Mouse (Mus musculus) gastrocnemius, adult 2 months (tissue): Measurements from ENCODE around the gene B4galt7. TPM values are rescaled to one million over a fixed set of nuclear protein-coding genes. Genes with fewer than 3 reads are reported as not detected.
"Not testable (repeated sequence)": the region's sequence is repeated elsewhere in the genome, so short reads cannot be mapped to it uniquely, and the experiment has no call there.

ENCODE experiments used
- DNase-seq: peaks from one replicate; pipeline ENCODE4 v3.0.0; 2022
- H3K27ac ChIP-seq: fragments of 200-600 bp; 2 replicates; pipeline ENCODE4 v1.8.1; 2022; ENCODE audit warnings: mild to moderate bottlenecking
- H3K4me3 ChIP-seq: fragments of 200-600 bp; 2 replicates; pipeline ENCODE4 v1.8.1; 2022; ENCODE audit warnings: mild to moderate bottlenecking, moderate library complexity
- CTCF ChIP-seq: fragments of 200-600 bp; IDR thresholded peaks from 2 replicates; pipeline ENCODE4 v1.8.1; 2022; ENCODE audit warnings: antibody characterized with exemption, mild to moderate bottlenecking, moderate library complexity
- intact Hi-C: fragments of 180-260 bp; cut with DNase I; formaldehyde crosslinking; loops from one replicate; pipeline ENCODE4 v1.15.1; 2025
- total RNA-seq, 2 experiments: library from RNA; stranded (reverse); gene quantifications; 2 replicates each; pipeline ENCODE4 v1.2.3; 2021

Gene B4galt7
- total RNA-seq, 2 experiments from 2014 or later = 5.9 to 7.1 TPM

- H3K4me3 ChIP-seq = no peak within 1 kb of the TSS
- intact Hi-C loops = loop anchor here (5.0 kb wide), 1 partner anchor 36 kb away; the partner anchor contains the start of gene Ddx41
- TF ChIP-seq CTCF = no peak
These were observed 26.3 kb upstream of the B4galt7 start, which contains the start of gene Tmed9 for GRCm38 (mm10) chr13:55573432-55573831. Gene Tmed9 (plus strand): TSS chr13:55573732.

GRCm38 (mm10) chr13:55574321-55574720 lies 25.4 kb upstream of the B4galt7 start:
- no peak for TF ChIP-seq CTCF
- no peak for DNase-seq
- H3K4me3 ChIP-seq = no peak overlapping the region
- intact Hi-C loops = loop anchor here (5.0 kb wide), 1 partner anchor 37 kb away; the partner anchor contains the start of gene Ddx41
- no peak overlapping the region for H3K27ac ChIP-seq

More at GRCm38 (mm10) chr13:55573432-55573831, 26.3 kb upstream of the B4galt7 start, which contains the start of gene Tmed9:
- DNase-seq = no peak
- no peak within 1 kb of the TSS for H3K27ac ChIP-seq

GRCm38 (mm10) chr13:55575932-55576331 lies 23.8 kb upstream of the B4galt7 start:
- H3K4me3 ChIP-seq = no peak overlapping the region
- DNase-seq = no peak
- intact Hi-C loops = no loop called here
- TF ChIP-seq CTCF = no peak
- no peak overlapping the region for H3K27ac ChIP-seq

- intact Hi-C loops, H3K4me3 ChIP-seq, H3K27ac ChIP-seq, DNase-seq: not testable (repeated sequence)
These were observed 22.8 kb upstream of the B4galt7 start for GRCm38 (mm10) chr13:55576872-55577271.

GRCm38 (mm10) chr13:55578086-55578485 lies 21.6 kb upstream of the B4galt7 start:
- intact Hi-C loops = no loop called here
- H3K27ac ChIP-seq = no peak overlapping the region
- DNase-seq = no peak
- H3K4me3 ChIP-seq = no peak overlapping the region
- TF ChIP-seq CTCF = no peak

- TF ChIP-seq CTCF = no peak
- Histone ChIP-seq H3K4me3 (no peak overlapping the region), H3K27ac (no peak overlapping the region)
- no peak for DNase-seq
- intact Hi-C loops = loop anchor here (2.0 kb wide), 1 partner anchor 21 kb away; the partner anchor contains the start of gene Fam193b
These were observed 7.7 kb upstream of the B4galt7 start for GRCm38 (mm10) chr13:55591961-55592490.

- TF ChIP-seq CTCF = peak; percentile 11; the same call in 1 of the 2 replicates
- Histone ChIP-seq H3K27ac (peak overlapping the region; percentile 90), H3K4me3 (peak overlapping the region; percentile 99)
- peak; percentile 98 for DNase-seq
- intact Hi-C loops = loop anchor here (2.0 kb wide), 1 partner anchor 22 kb away; the partner anchor contains the start of gene Fam193b
These were observed 7.0 kb upstream of the B4galt7 start for GRCm38 (mm10) chr13:55592512-55593253.

GRCm38 (mm10) chr13:55593254-55593747 lies 6.4 kb upstream of the B4galt7 start:
- intact Hi-C loops = loop anchor here (2.0 kb wide), 1 partner anchor 22 kb away; the partner anchor contains the start of gene Fam193b
- no peak for TF ChIP-seq CTCF

GRCm38 (mm10) chr13:55595375-55595774 lies 4.3 kb upstream of the B4galt7 start:
- DNase-seq = peak; percentile 85
- intact Hi-C loops = no loop called here

More at GRCm38 (mm10) chr13:55593254-55593747, 6.4 kb upstream of the B4galt7 start:
- H3K4me3 ChIP-seq = peak overlapping the region; percentile 99
- peak overlapping the region; percentile 90 for H3K27ac ChIP-seq
- DNase-seq = no peak

GRCm38 (mm10) chr13:55596802-55597201 lies 2.9 kb upstream of the B4galt7 start:
- H3K4me3 ChIP-seq = no peak overlapping the region
- intact Hi-C loops = no loop called here
- H3K27ac ChIP-seq = no peak overlapping the region
- no peak for DNase-seq
- TF ChIP-seq CTCF = no peak

More at GRCm38 (mm10) chr13:55595375-55595774, 4.3 kb upstream of the B4galt7 start:
- Histone ChIP-seq H3K27ac (peak overlapping the region; percentile 62), H3K4me3 (peak overlapping the region; percentile 99)
- no peak for TF ChIP-seq CTCF

- no peak for TF ChIP-seq CTCF
- intact Hi-C loops = loop anchor here (1.0 to 5.0 kb wide), 2 partner anchors 40 to 127 kb away; partner anchors contain the start of gene Pcbd2
- peak overlapping the region; percentile 86 for H3K4me3 ChIP-seq
- H3K27ac ChIP-seq = peak overlapping the region; percentile 86
- no peak for DNase-seq
These were observed 961 bp downstream of the B4galt7 start for GRCm38 (mm10) chr13:55600657-55601056.

- intact Hi-C loops = loop anchor here (1.0 to 5.0 kb wide), 2 partner anchors 39 to 126 kb away; partner anchors contain the start of gene Pcbd2
- peak; percentile 82 for DNase-seq
- Histone ChIP-seq H3K4me3 (no peak overlapping the region), H3K27ac (no peak overlapping the region)
- TF ChIP-seq CTCF = no peak; the same call in 1 of the 2 replicates
These were observed 1.9 kb downstream of the B4galt7 start for GRCm38 (mm10) chr13:55601611-55602010.
